Mouse (Mus musculus): ENCODE measurements around the gene Msmp.

- TF ChIP-seq SRF (IDR thresholded peaks at IDR 0.05; ENCODE audit: control insufficient read depth, insufficient read length, low read depth) (no peak), E2F4 (IDR thresholded peaks at IDR 0.05; ENCODE audit: insufficient read depth) (no peak), REST (IDR thresholded peaks at IDR 0.05; ENCODE audit: insufficient read depth, insufficient read length) (no peak), TCF12 (IDR thresholded peaks at IDR 0.05; ENCODE audit: insufficient read depth, poor library complexity, severe bottlenecking) (no peak), POLR2A (IDR thresholded peaks at IDR 0.05; ENCODE audit: insufficient read length, low read depth) (no peak), TCF3 (IDR thresholded peaks at IDR 0.05; ENCODE audit: insufficient read length, low read depth) (no peak), MAX (IDR thresholded peaks at IDR 0.05; ENCODE audit: low read depth) (no peak), POLR2AphosphoS2 (IDR thresholded peaks at IDR 0.05; ENCODE audit: insufficient read length, low read depth) (no peak)
Measured at GRCm38 (mm10) chr4:43583421-43583820, 873 bp downstream of the Msmp start.

Measured in myocyte (in vitro differentiated cells).